Mouse (Mus musculus) neural tube, embryonic 13.5 days (tissue): ENCODE results near the gene 1700086D15Rik. TPM values are rescaled to one million over a fixed set of nuclear protein-coding genes. Genes with fewer than 3 reads are reported as not detected.

ENCODE experiments used
- ATAC-seq: fragments of 200-750 bp; cut with Nextera tagmentation; 2 replicates; pipeline ENCODE4 v1.8.0; 2017; ENCODE audit warnings: low read depth, mild to moderate bottlenecking, moderate TSS enrichment, moderate library complexity
- H3K27ac ChIP-seq: fragments of 300-500 bp; sonication (generic); replicated peaks from 2 replicates; pipeline ENCODE4 v1.5.1; 2015; ENCODE audit warnings: moderate library complexity, mild to moderate bottlenecking, inconsistent platforms
- H3K27me3 ChIP-seq: fragments of 300-500 bp; sonication (generic); 2 replicates; pipeline ENCODE4 v1.6.1; 2015; ENCODE audit warnings: mild to moderate bottlenecking, inconsistent platforms
- H3K36me3 ChIP-seq: fragments of 300-500 bp; sonication (generic); 2 replicates; pipeline ENCODE4 v1.6.1; 2015; ENCODE audit warnings: mild to moderate bottlenecking, inconsistent platforms
- H3K4me1 ChIP-seq: fragments of 300-500 bp; sonication (generic); replicated peaks from 2 replicates; pipeline ENCODE4 v1.6.1; 2015; ENCODE audit warnings: inconsistent platforms
- H3K4me2 ChIP-seq: fragments of 300-500 bp; sonication (generic); 2 replicates; pipeline ENCODE4 v1.6.1; 2015; ENCODE audit warnings: inconsistent platforms, mild to moderate bottlenecking, moderate library complexity
- H3K4me3 ChIP-seq: fragments of 300-500 bp; sonication (generic); 2 replicates; pipeline ENCODE4 v1.5.1; 2015; ENCODE audit warnings: mild to moderate bottlenecking, inconsistent platforms
- H3K9ac ChIP-seq: fragments of 300-500 bp; sonication (generic); 2 replicates; pipeline ENCODE4 v1.6.1; 2015; ENCODE audit warnings: moderate library complexity, mild to moderate bottlenecking, inconsistent platforms
- H3K9me3 ChIP-seq: fragments of 300-500 bp; sonication (generic); 2 replicates; pipeline ENCODE4 v1.6.1; 2016; ENCODE audit warnings: inconsistent platforms
- WGBS: fragments of 180-500 bp; shearing (Covaris S2); methylation state at CpG from one replicate; pipeline ENCODE4 v1.1.7; 2015; 5-methylcytosine and 5-hydroxymethylcytosine counted together
- polyA plus RNA-seq: library from polyadenylated mRNA; unstranded; fragments of >200 nt; fragmentation: Nextera tagmentation; extraction: Ambion mirVana; gene quantifications from 2 replicates; pipeline ENCODE4 v1.2.1, GENCODE M21; 2015

Gene 1700086D15Rik
- polyA plus RNA-seq, 1 experiment from 2014 or later, result not detected

- Histone ChIP-seq H3K9ac (no peak overlapping the region), H3K36me3 (0 out of 2 replicates have a peak, but pooled peaks cover 4% of the 10 kb centered on the region), H3K4me2 (no peak overlapping the region), H3K27me3 (no peaks in the 10 kb centered on the region), H3K27ac (no peak overlapping the region), H3K9me3 (no peaks in the 10 kb centered on the region), H3K4me3 (no peak overlapping the region), H3K4me1 (peaks cover 30% of the 10 kb centered on the region)
- no peak for ATAC-seq
- 88% methylated on average over 4 of the region's 4 CpGs for WGBS
Measured at GRCm38 (mm10) chr11:65129110-65129509, 30.6 kb downstream of the 1700086D15Rik start.

- 78% methylated on average over 4 of the region's 4 CpGs for WGBS
- no peak for ATAC-seq
- Histone ChIP-seq H3K27ac (no peak overlapping the region), H3K9ac (no peak overlapping the region), H3K4me1 (peaks cover 30% of the 10 kb centered on the region), H3K36me3 (0 out of 2 replicates have a peak, but pooled peaks cover 4% of the 10 kb centered on the region), H3K4me2 (no peak overlapping the region), H3K27me3 (no peaks in the 10 kb centered on the region), H3K4me3 (no peak overlapping the region), H3K9me3 (no peaks in the 10 kb centered on the region)
Measured at GRCm38 (mm10) chr11:65128666-65129065, 31.0 kb downstream of the 1700086D15Rik start.

GRCm38 (mm10) chr11:65126566-65126965, 33.1 kb downstream of the 1700086D15Rik start:
- peak overlapping the region; percentile 22; the same call in 1 of the 2 replicates for H3K9ac ChIP-seq
- 0 out of 2 replicates have a peak, but pooled peaks cover 4% of the 10 kb centered on the region for H3K36me3 ChIP-seq
- H3K27ac ChIP-seq, result 0 out of 2 replicates have a peak overlapping the region, but pooled peaks have one; percentile 13
- no peak overlapping the region for H3K4me3 ChIP-seq
- 71% methylated on average over 9 of the region's 9 CpGs for WGBS
- H3K27me3 ChIP-seq, result no peaks in the 10 kb centered on the region
- H3K9me3 ChIP-seq, result no peaks in the 10 kb centered on the region
- H3K4me2 ChIP-seq, result no peak overlapping the region
- peaks cover 30% of the 10 kb centered on the region for H3K4me1 ChIP-seq
- ATAC-seq, result no peak

GRCm38 (mm10) chr11:65124913-65125418, 34.7 kb downstream of the 1700086D15Rik start:
- no peak overlapping the region for H3K9ac ChIP-seq
- H3K36me3 ChIP-seq, result no peaks in the 10 kb centered on the region
- no peaks in the 10 kb centered on the region for H3K27me3 ChIP-seq
- no peaks in the 10 kb centered on the region for H3K9me3 ChIP-seq
- peak; percentile 93 for ATAC-seq
- peak overlapping the region; percentile 38; the same call in 1 of the 2 replicates for H3K27ac ChIP-seq
- peaks cover 30% of the 10 kb centered on the region for H3K4me1 ChIP-seq
- H3K4me3 ChIP-seq, result no peak overlapping the region
- WGBS, result 62% methylated on average over 8 of the region's 8 CpGs
- no peak overlapping the region for H3K4me2 ChIP-seq

- Histone ChIP-seq H3K27ac (no peak overlapping the region), H3K9me3 (no peaks in the 10 kb centered on the region), H3K36me3 (no peaks in the 10 kb centered on the region), H3K4me1 (peaks cover 10% of the 10 kb centered on the region), H3K27me3 (no peaks in the 10 kb centered on the region), H3K4me2 (no peak overlapping the region), H3K4me3 (no peak overlapping the region), H3K9ac (no peak overlapping the region)
- no peak for ATAC-seq
- 84% methylated on average over 4 of the region's 4 CpGs for WGBS
Measured at GRCm38 (mm10) chr11:65120276-65120675, 39.4 kb downstream of the 1700086D15Rik start.

GRCm38 (mm10) chr11:65115811-65116210, 43.9 kb downstream of the 1700086D15Rik start:
- H3K4me1 ChIP-seq, result peaks cover 15% of the 10 kb centered on the region
- H3K9me3 ChIP-seq, result no peaks in the 10 kb centered on the region
- no peak overlapping the region for H3K9ac ChIP-seq
- H3K4me2 ChIP-seq, result no peak overlapping the region
- H3K4me3 ChIP-seq, result no peak overlapping the region
- no peaks in the 10 kb centered on the region for H3K36me3 ChIP-seq
- WGBS, result 93% methylated on average over 6 of the region's 6 CpGs
- no peak overlapping the region for H3K27ac ChIP-seq
- H3K27me3 ChIP-seq, result no peaks in the 10 kb centered on the region
- ATAC-seq, result no peak

GRCm38 (mm10) chr11:65112086-65112485, 47.6 kb downstream of the 1700086D15Rik start:
- H3K4me2 ChIP-seq, result no peak overlapping the region
- ATAC-seq, result no peak
- H3K27me3 ChIP-seq, result no peaks in the 10 kb centered on the region
- H3K4me1 ChIP-seq, result peaks cover 39% of the 10 kb centered on the region
- H3K36me3 ChIP-seq, result no peaks in the 10 kb centered on the region
- H3K27ac ChIP-seq, result no peak overlapping the region
- no peak overlapping the region for H3K9ac ChIP-seq
- 55% methylated on average over 4 of the region's 4 CpGs for WGBS
- H3K4me3 ChIP-seq, result no peak overlapping the region
- no peaks in the 10 kb centered on the region for H3K9me3 ChIP-seq

- Histone ChIP-seq H3K9ac (no peak overlapping the region), H3K4me1 (peaks cover 39% of the 10 kb centered on the region), H3K27ac (0 out of 2 replicates have a peak overlapping the region, but pooled peaks have one; percentile 34), H3K36me3 (no peaks in the 10 kb centered on the region), H3K9me3 (no peaks in the 10 kb centered on the region), H3K4me3 (no peak overlapping the region), H3K27me3 (no peaks in the 10 kb centered on the region), H3K4me2 (no peak overlapping the region)
- 68% methylated on average over 5 of the region's 5 CpGs for WGBS
- no peak for ATAC-seq
Measured at GRCm38 (mm10) chr11:65111651-65112050, 48.0 kb downstream of the 1700086D15Rik start.

GRCm38 (mm10) chr11:65110058-65110457, 49.6 kb downstream of the 1700086D15Rik start:
- Histone ChIP-seq H3K4me2 (no peak overlapping the region), H3K4me1 (peaks cover 39% of the 10 kb centered on the region), H3K9ac (no peak overlapping the region), H3K27ac (no peak overlapping the region), H3K9me3 (no peaks in the 10 kb centered on the region), H3K27me3 (no peaks in the 10 kb centered on the region), H3K36me3 (no peaks in the 10 kb centered on the region), H3K4me3 (no peak overlapping the region)
- WGBS, result 32% methylated on average over 10 of the region's 10 CpGs
- ATAC-seq, result no peak

GRCm38 (mm10) chr11:65107734-65108171, 51.9 kb downstream of the 1700086D15Rik start:
- 75% methylated on average over 5 of the region's 5 CpGs for WGBS
- Histone ChIP-seq H3K9ac (no peak overlapping the region; the same call in 1 of the 2 replicates), H3K27ac (peak overlapping the region; percentile 56), H3K4me3 (no peak overlapping the region), H3K27me3 (no peaks in the 10 kb centered on the region), H3K4me2 (no peak overlapping the region), H3K4me1 (peaks cover 39% of the 10 kb centered on the region), H3K36me3 (no peaks in the 10 kb centered on the region), H3K9me3 (no peaks in the 10 kb centered on the region)
- peak; percentile 85 for ATAC-seq

- Histone ChIP-seq H3K9ac (no peak overlapping the region), H3K4me3 (no peak overlapping the region), H3K27me3 (no peaks in the 10 kb centered on the region), H3K27ac (peak overlapping the region; percentile 46; the same call in 1 of the 2 replicates), H3K4me2 (no peak overlapping the region), H3K4me1 (peaks cover 37% of the 10 kb centered on the region), H3K9me3 (no peaks in the 10 kb centered on the region), H3K36me3 (no peaks in the 10 kb centered on the region)
- WGBS, result 68% methylated on average over 4 of the region's 4 CpGs
- ATAC-seq, result no peak
Measured at GRCm38 (mm10) chr11:65107151-65107550, 52.5 kb downstream of the 1700086D15Rik start.

GRCm38 (mm10) chr11:65104076-65104475, 55.6 kb downstream of the 1700086D15Rik start:
- Histone ChIP-seq H3K4me2 (no peak overlapping the region), H3K4me1 (peaks cover 12% of the 10 kb centered on the region), H3K36me3 (no peaks in the 10 kb centered on the region), H3K9ac (no peak overlapping the region), H3K27ac (no peak overlapping the region), H3K4me3 (no peak overlapping the region), H3K27me3 (no peaks in the 10 kb centered on the region), H3K9me3 (no peaks in the 10 kb centered on the region)
- WGBS, result 97% methylated on average over 3 of the region's 3 CpGs
- no peak for ATAC-seq
